Mouse (Mus musculus) liver, embryonic 14.5 days (tissue): ENCODE measurements around the gene Slf2.

Source experiments
- CTCF ChIP-seq: IDR thresholded peaks from 2 replicates; pipeline ENCODE4 v1.5.1; 2016; ENCODE audit warnings: antibody characterized with exemption, low read depth, control low read depth
- EP300 ChIP-seq: IDR thresholded peaks from 2 replicates; pipeline ENCODE4 v1.6.1; 2016; ENCODE audit warnings: antibody characterized with exemption, low read depth

DNA sequence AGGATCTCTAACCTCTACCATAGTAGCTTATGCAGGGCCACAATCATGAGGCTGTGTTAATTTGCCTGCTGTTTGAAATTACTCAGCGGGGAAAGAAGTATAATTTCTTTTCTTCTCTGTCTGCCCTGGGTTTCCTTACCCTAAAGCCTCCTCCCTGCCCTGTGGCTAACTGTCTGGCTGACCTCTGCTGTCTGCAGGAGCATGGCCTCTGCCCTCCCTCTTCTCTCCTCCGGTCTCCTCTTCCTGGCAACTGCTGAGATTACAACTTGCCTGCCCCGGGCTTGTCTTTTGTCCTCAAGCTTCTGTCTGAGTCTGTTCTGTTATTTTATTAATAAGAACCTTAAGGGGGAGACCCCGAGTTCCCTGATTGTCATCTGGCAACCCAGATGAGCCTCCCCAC lies 25.6 kb upstream of the Slf2 start:
- TF ChIP-seq CTCF (no peak), EP300 (no peak)
